Mouse (Mus musculus) bone marrow macrophage, adult 2 months (primary cell): ENCODE measurements around the gene Nek1.

Source experiments
- CTCF ChIP-seq: IDR thresholded peaks from 2 replicates; pipeline ENCODE4 v1.5.1; 2012; ENCODE audit warnings: low read depth, mild to moderate bottlenecking, low read length, moderate library complexity
- POLR2A ChIP-seq: IDR thresholded peaks from 2 replicates; pipeline ENCODE4 v1.6.1; 2012; ENCODE audit warnings: mild to moderate bottlenecking, low read depth, low read length, borderline replicate concordance

DNA sequence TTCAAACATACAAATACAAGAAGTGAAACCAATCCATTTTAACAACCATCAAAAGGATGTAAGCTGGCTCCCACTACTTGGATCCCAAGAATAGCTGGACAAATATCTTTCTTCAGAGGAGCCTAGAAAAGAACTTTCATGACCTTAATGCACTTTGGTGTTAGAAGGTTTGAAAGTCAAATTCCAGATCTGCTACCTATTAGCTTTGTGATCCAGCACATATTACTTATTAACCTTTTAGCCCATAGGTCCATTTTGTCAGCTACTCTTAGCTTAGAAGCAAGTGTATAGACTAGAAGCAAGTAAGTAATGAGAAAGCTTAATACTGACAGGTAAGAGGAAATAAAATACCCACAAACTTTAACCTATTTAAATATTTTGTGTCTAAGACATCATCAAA is 45.5 kb upstream of the Nek1 start:
- no peak for TF ChIP-seq POLR2A
- no peak for TF ChIP-seq CTCF
